Mouse (Mus musculus) hindbrain, embryonic 13.5 days (tissue): ENCODE data around the gene Fry. TPM values are rescaled to one million over a fixed set of nuclear protein-coding genes. Genes with fewer than 3 reads are reported as not detected.

ENCODE experiments used
- ATAC-seq: fragments of 200-750 bp; cut with Nextera tagmentation; 2 replicates; pipeline ENCODE4 v1.8.0; 2017; ENCODE audit warnings: moderate TSS enrichment; ENCODE audit not compliant: low FRiP score
- H3K27ac ChIP-seq: fragments of 300-500 bp; sonication (generic); 2 replicates; pipeline ENCODE4 v1.5.1; 2015; ENCODE audit warnings: inconsistent platforms, mild to moderate bottlenecking, moderate library complexity
- H3K27me3 ChIP-seq: fragments of 300-500 bp; sonication (generic); 2 replicates; pipeline ENCODE4 v1.6.1; 2015; ENCODE audit warnings: mild to moderate bottlenecking, inconsistent platforms
- H3K36me3 ChIP-seq: fragments of 300-500 bp; sonication (generic); 2 replicates; pipeline ENCODE4 v1.6.1; 2015; ENCODE audit warnings: mild to moderate bottlenecking, inconsistent platforms
- H3K4me1 ChIP-seq: fragments of 300-500 bp; sonication (generic); replicated peaks from 2 replicates; pipeline ENCODE4 v1.6.1; 2015; ENCODE audit warnings: inconsistent platforms
- H3K4me2 ChIP-seq: fragments of 300-500 bp; sonication (generic); 2 replicates; pipeline ENCODE4 v1.6.1; 2015; ENCODE audit warnings: inconsistent platforms, mild to moderate bottlenecking, moderate library complexity
- H3K4me3 ChIP-seq: fragments of 300-500 bp; sonication (generic); 2 replicates; pipeline ENCODE4 v1.5.1; 2015; ENCODE audit warnings: mild to moderate bottlenecking, inconsistent platforms
- H3K9ac ChIP-seq: fragments of 300-500 bp; sonication (generic); 2 replicates; pipeline ENCODE4 v1.6.1; 2015; ENCODE audit warnings: mild to moderate bottlenecking, inconsistent platforms
- H3K9me3 ChIP-seq: fragments of 300-500 bp; sonication (generic); 2 replicates; pipeline ENCODE4 v1.6.1; 2016; ENCODE audit warnings: inconsistent platforms
- WGBS: fragments of 180-500 bp; shearing (Covaris S2); methylation state at CpG from one replicate; pipeline ENCODE4 v1.1.7; 2015; 5-methylcytosine and 5-hydroxymethylcytosine counted together
- polyA plus RNA-seq: library from polyadenylated mRNA; unstranded; fragments of >200 nt; fragmentation: Nextera tagmentation; extraction: Ambion mirVana; gene quantifications from 2 replicates; pipeline ENCODE4 v1.2.1, GENCODE M21; 2015

The Fry gene
- polyA plus RNA-seq, 1 experiment from 2014 or later: 40.7 TPM

- H3K36me3 ChIP-seq: peaks cover 84% of the 10 kb centered on the region
- H3K9me3 ChIP-seq: no peaks in the 10 kb centered on the region
- H3K4me3 ChIP-seq: no peak overlapping the region
- no peaks in the 10 kb centered on the region for H3K4me1 ChIP-seq
- no peak overlapping the region for H3K4me2 ChIP-seq
- H3K9ac ChIP-seq: no peak overlapping the region
- H3K27me3 ChIP-seq: no peaks in the 10 kb centered on the region
- H3K27ac ChIP-seq: no peak overlapping the region
- WGBS: 68% methylated on average over 5 of the region's 5 CpGs
- ATAC-seq: no peak
These were observed 306.6 kb downstream of the Fry start for GRCm38 (mm10) chr5:150425038-150425437.

- Histone ChIP-seq H3K27ac (no peak overlapping the region), H3K4me3 (no peak overlapping the region), H3K27me3 (no peaks in the 10 kb centered on the region), H3K9ac (no peak overlapping the region), H3K4me2 (no peak overlapping the region), H3K9me3 (no peaks in the 10 kb centered on the region), H3K4me1 (no peaks in the 10 kb centered on the region), H3K36me3 (peaks cover 81% of the 10 kb centered on the region)
- no peak for ATAC-seq
- whole genome bisulfite sequencing: 89% methylated on average over 3 of the region's 3 CpGs
These were observed 308.1 kb downstream of the Fry start for GRCm38 (mm10) chr5:150426595-150426994.

GRCm38 (mm10) chr5:150431286-150431685 is 312.8 kb downstream of the Fry start:
- Histone ChIP-seq H3K9ac (no peak overlapping the region), H3K4me1 (no peaks in the 10 kb centered on the region), H3K4me3 (no peak overlapping the region), H3K36me3 (peaks cover 76% of the 10 kb centered on the region), H3K27me3 (no peaks in the 10 kb centered on the region), H3K27ac (no peak overlapping the region), H3K9me3 (peaks cover 3% of the 10 kb centered on the region; the same call in 1 of the 2 replicates), H3K4me2 (no peak overlapping the region)
- no peak for ATAC-seq
- WGBS: 96% methylated on average over 7 of the region's 7 CpGs

- Histone ChIP-seq H3K9ac (no peak overlapping the region), H3K9me3 (peaks cover 3% of the 10 kb centered on the region; the same call in 1 of the 2 replicates), H3K27me3 (no peaks in the 10 kb centered on the region), H3K27ac (no peak overlapping the region), H3K4me2 (no peak overlapping the region), H3K4me3 (no peak overlapping the region), H3K36me3 (peaks cover 70% of the 10 kb centered on the region), H3K4me1 (no peaks in the 10 kb centered on the region; the same call in 1 of the 2 replicates)
- ATAC-seq: no peak
- WGBS: 98% methylated on average over 2 of the region's 2 CpGs
These were observed 314.5 kb downstream of the Fry start for GRCm38 (mm10) chr5:150432960-150433359.

GRCm38 (mm10) chr5:150436629-150437389 is 318.4 kb downstream of the Fry start:
- peak overlapping the region; percentile 33 for H3K4me2 ChIP-seq
- H3K4me1 ChIP-seq: no peaks in the 10 kb centered on the region; the same call in 1 of the 2 replicates
- H3K36me3 ChIP-seq: peaks cover 72% of the 10 kb centered on the region
- no peak overlapping the region for H3K27ac ChIP-seq
- 27% methylated on average over 34 of the region's 34 CpGs for WGBS
- H3K9me3 ChIP-seq: peaks cover 3% of the 10 kb centered on the region; the same call in 1 of the 2 replicates
- no peak for ATAC-seq
- peak overlapping the region; percentile 0; the same call in 1 of the 2 replicates for H3K4me3 ChIP-seq
- H3K27me3 ChIP-seq: no peaks in the 10 kb centered on the region
- 0 out of 2 replicates have a peak overlapping the region, but pooled peaks have one; percentile 4 for H3K9ac ChIP-seq

- no peak overlapping the region for H3K9ac ChIP-seq
- no peaks in the 10 kb centered on the region for H3K9me3 ChIP-seq
- H3K4me2 ChIP-seq: no peak overlapping the region
- H3K4me1 ChIP-seq: no peaks in the 10 kb centered on the region
- peaks cover 58% of the 10 kb centered on the region for H3K36me3 ChIP-seq
- no peaks in the 10 kb centered on the region for H3K27me3 ChIP-seq
- H3K4me3 ChIP-seq: no peak overlapping the region
- no peak overlapping the region for H3K27ac ChIP-seq
- WGBS: 37% methylated on average over 7 of the region's 7 CpGs
- no peak for ATAC-seq
These were observed 323.2 kb downstream of the Fry start for GRCm38 (mm10) chr5:150441690-150442089.

GRCm38 (mm10) chr5:150451281-150452003 is 333.0 kb downstream of the Fry start:
- Histone ChIP-seq H3K27me3 (no peaks in the 10 kb centered on the region), H3K36me3 (peaks cover 98% of the 10 kb centered on the region), H3K9ac (no peak overlapping the region), H3K4me1 (no peaks in the 10 kb centered on the region), H3K4me2 (no peak overlapping the region), H3K9me3 (no peaks in the 10 kb centered on the region; the same call in 1 of the 2 replicates), H3K4me3 (no peak overlapping the region), H3K27ac (no peak overlapping the region)
- no peak for ATAC-seq
- 88% methylated on average over 9 of the region's 9 CpGs for WGBS

GRCm38 (mm10) chr5:150452004-150452626 is 333.7 kb downstream of the Fry start:
- H3K27me3 ChIP-seq: no peaks in the 10 kb centered on the region
- ATAC-seq: no peak

GRCm38 (mm10) chr5:150452671-150453070 is 334.2 kb downstream of the Fry start:
- H3K27me3 ChIP-seq: no peaks in the 10 kb centered on the region
- no peak overlapping the region for H3K4me2 ChIP-seq
- H3K27ac ChIP-seq: no peak overlapping the region
- H3K4me1 ChIP-seq: peaks cover 3% of the 10 kb centered on the region; the same call in 1 of the 2 replicates
- H3K9ac ChIP-seq: no peak overlapping the region
- H3K4me3 ChIP-seq: no peak overlapping the region
- ATAC-seq: no peak
- peaks cover 93% of the 10 kb centered on the region for H3K36me3 ChIP-seq
- H3K9me3 ChIP-seq: no peaks in the 10 kb centered on the region; the same call in 1 of the 2 replicates

More at GRCm38 (mm10) chr5:150452004-150452626, 333.7 kb downstream of the Fry start:
- 39% methylated on average over 1 of the region's 1 CpGs for WGBS
- Histone ChIP-seq H3K9ac (no peak overlapping the region), H3K36me3 (peaks cover 93% of the 10 kb centered on the region), H3K4me2 (no peak overlapping the region), H3K4me3 (no peak overlapping the region), H3K4me1 (no peaks in the 10 kb centered on the region), H3K9me3 (no peaks in the 10 kb centered on the region; the same call in 1 of the 2 replicates), H3K27ac (no peak overlapping the region)

- Histone ChIP-seq H3K9me3 (no peaks in the 10 kb centered on the region; the same call in 1 of the 2 replicates), H3K4me1 (peaks cover 10% of the 10 kb centered on the region; the same call in 1 of the 2 replicates), H3K4me3 (no peak overlapping the region), H3K27me3 (no peaks in the 10 kb centered on the region), H3K36me3 (peaks cover 91% of the 10 kb centered on the region), H3K4me2 (no peak overlapping the region), H3K27ac (no peak overlapping the region), H3K9ac (no peak overlapping the region)
- ATAC-seq: no peak
- WGBS: 81% methylated on average over 4 of the region's 4 CpGs
These were observed 335.0 kb downstream of the Fry start for GRCm38 (mm10) chr5:150453490-150453889.

GRCm38 (mm10) chr5:150457165-150457903 is 338.9 kb downstream of the Fry start:
- Histone ChIP-seq H3K9ac (no peak overlapping the region), H3K9me3 (no peaks in the 10 kb centered on the region; the same call in 1 of the 2 replicates), H3K4me2 (no peak overlapping the region), H3K27ac (no peak overlapping the region), H3K27me3 (no peaks in the 10 kb centered on the region), H3K4me1 (peaks cover 15% of the 10 kb centered on the region; the same call in 1 of the 2 replicates), H3K36me3 (peaks cover 84% of the 10 kb centered on the region), H3K4me3 (no peak overlapping the region)
- 85% methylated on average over 17 of the region's 17 CpGs for WGBS
- ATAC-seq: no peak
